Mouse (Mus musculus) kidney, postnatal 0 days (tissue): ENCODE measurements around the gene Stoml2. TPM values are rescaled to one million over a fixed set of nuclear protein-coding genes. Genes with fewer than 3 reads are reported as not detected.

Experiments
- ATAC-seq: fragments of 200-750 bp; cut with Nextera tagmentation; replicated peaks from 2 replicates; pipeline ENCODE4 v1.8.0; 2017; ENCODE audit warnings: low read depth, moderate number of reproducible peaks, moderate TSS enrichment, moderate library complexity; ENCODE audit not compliant: low FRiP score
- DNase-seq: peaks from one replicate; pipeline ENCODE4 v3.0.0-alpha.2; 2016; ENCODE audit warnings: low spot score
- H3K27ac ChIP-seq: fragments of 300-500 bp; sonication (generic); 2 replicates; pipeline ENCODE4 v1.5.1; 2014; ENCODE audit warnings: mild to moderate bottlenecking
- H3K27me3 ChIP-seq: fragments of 300-500 bp; sonication (generic); 2 replicates; pipeline ENCODE4 v1.6.1; 2014; ENCODE audit warnings: low read length, mixed read lengths; ENCODE audit not compliant: insufficient read depth
- H3K36me3 ChIP-seq: fragments of 300-500 bp; sonication (generic); 2 replicates; pipeline ENCODE4 v1.6.1; 2014; ENCODE audit warnings: low read length, mixed read lengths; ENCODE audit not compliant: insufficient read depth
- H3K4me1 ChIP-seq: fragments of 300-500 bp; sonication (generic); replicated peaks from 2 replicates; pipeline ENCODE4 v1.6.1; 2014; ENCODE audit warnings: antibody characterized with exemption, low read length, mixed read lengths; ENCODE audit not compliant: insufficient read depth
- H3K4me2 ChIP-seq: fragments of 300-500 bp; sonication (generic); 2 replicates; pipeline ENCODE4 v1.6.1; 2014; ENCODE audit warnings: mild to moderate bottlenecking, low read length, moderate library complexity, mixed read lengths
- H3K4me3 ChIP-seq: fragments of 300-500 bp; sonication (generic); replicated peaks from 2 replicates; pipeline ENCODE4 v1.5.1; 2014; ENCODE audit warnings: low read depth, low read length
- H3K9ac ChIP-seq: fragments of 300-500 bp; sonication (generic); 2 replicates; pipeline ENCODE4 v1.6.1; 2014; ENCODE audit warnings: low read depth, low read length
- H3K9me3 ChIP-seq: fragments of 300-500 bp; sonication (generic); replicated peaks from 2 replicates; pipeline ENCODE4 v1.6.1; 2016; ENCODE audit warnings: low read length, inconsistent platforms, mixed read lengths
- CTCF ChIP-seq: IDR thresholded peaks from 2 replicates; pipeline ENCODE4 v1.5.1; 2016; ENCODE audit warnings: antibody characterized with exemption, low read depth, mild to moderate bottlenecking, moderate library complexity
- WGBS: fragments of 180-500 bp; shearing (Covaris S2); extraction: QIAGEN DNeasy Blood & Tissue Kit; methylation state at CpG from one replicate; pipeline ENCODE4 v1.1.7; 2014; 5-methylcytosine and 5-hydroxymethylcytosine counted together
- polyA plus RNA-seq: library from polyadenylated mRNA; unstranded; fragments of >200 nt; fragmentation: Nextera tagmentation; extraction: Ambion mirVana; gene quantifications from 2 replicates; pipeline ENCODE4 v1.2.1, GENCODE M21; 2015

Gene Stoml2
- polyA plus RNA-seq, 1 experiment from 2014 or later, result 253 TPM

DNA sequence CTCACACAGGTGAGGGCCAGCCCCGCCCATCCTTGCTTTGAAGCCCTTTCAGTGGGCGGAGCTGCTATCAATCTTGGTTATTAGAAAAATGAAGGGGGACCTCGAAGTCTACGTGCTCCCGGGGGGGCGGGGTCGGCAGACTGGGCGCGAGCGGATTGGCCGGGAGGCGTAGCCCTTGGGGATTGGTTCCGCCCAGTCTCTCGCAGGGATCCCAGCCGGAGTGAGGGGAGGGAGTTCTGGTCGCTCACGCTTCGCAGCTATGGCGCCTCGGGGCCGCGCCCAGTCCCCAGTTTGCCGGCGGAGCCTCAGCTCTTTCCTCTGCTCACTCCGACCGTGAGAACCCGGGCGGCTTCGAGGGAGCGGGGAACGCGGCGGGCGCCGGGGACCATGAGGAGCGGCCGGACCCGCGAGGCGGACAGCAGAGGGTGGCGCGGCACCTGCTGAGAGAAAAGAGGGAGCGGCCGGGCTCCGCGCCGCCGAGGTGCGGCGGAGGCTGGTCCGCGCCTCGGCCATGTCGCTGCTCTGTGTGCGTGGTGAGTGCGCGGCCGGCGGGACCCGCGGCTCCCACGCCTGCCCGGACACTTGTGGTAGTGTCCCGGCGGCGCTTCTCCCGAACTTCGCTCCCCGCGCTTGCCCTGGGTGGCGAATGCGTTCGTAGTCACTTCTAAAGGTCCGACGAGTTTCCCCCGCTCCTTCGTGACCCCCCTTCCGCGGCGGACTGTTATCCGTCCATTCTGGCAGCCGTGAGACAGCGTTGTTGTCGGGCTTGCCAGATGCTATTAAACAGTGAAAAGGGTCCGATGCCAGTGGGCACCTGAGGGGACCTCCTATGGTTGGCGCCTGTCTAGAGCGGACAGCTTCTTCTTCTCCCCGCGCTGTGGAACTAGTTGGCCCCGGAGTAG lies 27.5 kb upstream of the Stoml2 start, which contains the start of gene Unc13b:
Unc13b (plus strand) TSS at position 201 of the 902 bp plus-strand sequence.
- H3K4me3 ChIP-seq, result peak within 1 kb of the TSS; percentile 82
- H3K36me3 ChIP-seq, result no peaks in the 10 kb centered on the region
- H3K9ac ChIP-seq, result peak within 1 kb of the TSS; percentile 80
- H3K4me1 ChIP-seq, result peaks cover 4% of the 10 kb centered on the region; the same call in 1 of the 2 replicates
- H3K9me3 ChIP-seq, result no peaks in the 10 kb centered on the region
- TF ChIP-seq CTCF, result no peak
- H3K4me2 ChIP-seq, result peak within 1 kb of the TSS; percentile 90
- no peaks in the 10 kb centered on the region for H3K27me3 ChIP-seq
- peak; percentile 94 for ATAC-seq
- WGBS, result 1% methylated on average over 85 of the region's 90 CpGs
- peak within 1 kb of the TSS; percentile 85 for H3K27ac ChIP-seq
- peak; percentile 97 for DNase-seq

DNA sequence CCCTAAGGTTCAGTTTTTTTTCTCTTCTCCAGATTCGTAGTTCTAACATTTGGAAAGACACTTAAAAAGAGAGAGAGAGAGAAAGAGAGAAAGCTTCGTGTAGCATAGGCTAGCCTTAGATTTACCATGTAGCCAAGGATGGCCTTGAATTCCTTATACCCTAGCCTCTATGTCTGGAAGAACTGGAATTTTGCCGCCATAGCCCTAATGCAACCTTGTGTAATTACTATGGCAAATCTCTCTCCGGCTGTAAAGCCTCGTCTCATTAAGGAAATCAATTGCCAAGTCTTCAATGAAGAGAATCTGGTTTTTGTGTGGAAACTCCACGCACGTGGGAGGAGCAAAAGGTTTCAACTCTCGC lies 26.9 kb upstream of the Stoml2 start:
- Histone ChIP-seq H3K4me2 (peak overlapping the region; percentile 90), H3K4me3 (peak overlapping the region; percentile 82), H3K9ac (peak overlapping the region; percentile 80; the same call in 1 of the 2 replicates), H3K36me3 (no peaks in the 10 kb centered on the region), H3K27ac (no peak overlapping the region), H3K9me3 (no peaks in the 10 kb centered on the region), H3K4me1 (peaks cover 4% of the 10 kb centered on the region; the same call in 1 of the 2 replicates), H3K27me3 (no peaks in the 10 kb centered on the region)
- no peak for DNase-seq
- 21% methylated on average over 8 of the region's 8 CpGs for WGBS
- no peak for TF ChIP-seq CTCF
- ATAC-seq, result no peak

DNA sequence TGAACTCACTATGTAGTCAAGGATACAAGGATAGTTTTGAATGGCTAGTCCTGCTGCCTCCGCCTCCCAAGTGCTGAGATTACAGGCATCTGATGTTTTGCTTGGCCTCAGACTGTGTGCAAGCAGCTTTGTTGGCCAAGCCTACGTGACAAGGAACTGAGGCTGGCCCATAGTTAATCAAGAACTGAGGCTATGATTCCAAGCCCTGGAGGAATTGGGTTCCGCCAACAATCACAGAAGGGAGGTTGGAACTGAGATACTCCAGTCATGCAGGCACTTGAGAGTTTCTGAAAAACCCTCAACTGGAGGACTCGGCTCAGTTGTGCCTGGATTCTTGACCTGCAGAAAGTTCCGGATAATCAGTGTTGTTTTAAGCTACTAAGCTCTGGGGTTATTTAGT lies 26.1 kb upstream of the Stoml2 start:
- peaks cover 4% of the 10 kb centered on the region; the same call in 1 of the 2 replicates for H3K4me1 ChIP-seq
- H3K27me3 ChIP-seq, result no peaks in the 10 kb centered on the region
- no peaks in the 10 kb centered on the region for H3K9me3 ChIP-seq
- ATAC-seq, result no peak
- H3K36me3 ChIP-seq, result no peaks in the 10 kb centered on the region
- WGBS, result 87% methylated on average over 5 of the region's 5 CpGs
- no peak for TF ChIP-seq CTCF
- no peak overlapping the region for H3K4me2 ChIP-seq
- H3K9ac ChIP-seq, result no peak overlapping the region
- no peak overlapping the region for H3K27ac ChIP-seq
- no peak for DNase-seq
- no peak overlapping the region for H3K4me3 ChIP-seq

DNA sequence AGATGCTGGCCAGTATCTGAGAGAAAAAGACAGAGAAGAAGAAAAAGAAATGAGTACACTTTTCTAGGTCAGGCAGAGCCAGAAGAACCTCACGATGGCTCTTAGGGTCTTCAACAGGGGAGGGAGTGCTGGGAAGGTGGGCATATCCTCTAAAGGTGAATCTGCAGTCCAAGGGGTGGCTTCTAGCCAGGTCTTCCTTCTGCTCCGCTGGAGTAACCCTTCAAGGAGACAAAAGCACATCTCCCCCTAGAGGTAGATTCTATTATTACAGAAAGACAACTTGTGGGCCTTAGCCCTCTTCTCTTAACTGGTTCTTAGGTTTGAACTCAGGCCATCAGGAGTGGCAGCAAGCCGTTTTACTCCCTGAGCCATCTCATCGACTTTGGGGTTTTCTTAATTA lies 21.1 kb upstream of the Stoml2 start:
- ATAC-seq, result no peak
- Histone ChIP-seq H3K9ac (no peak overlapping the region), H3K4me1 (no peaks in the 10 kb centered on the region), H3K27me3 (no peaks in the 10 kb centered on the region), H3K36me3 (no peaks in the 10 kb centered on the region), H3K27ac (no peak overlapping the region), H3K9me3 (no peaks in the 10 kb centered on the region), H3K4me2 (no peak overlapping the region), H3K4me3 (no peak overlapping the region)
- peak; percentile 83 for DNase-seq
- 11% methylated on average over 4 of the region's 4 CpGs for WGBS
- peak; percentile 73 for TF ChIP-seq CTCF

DNA sequence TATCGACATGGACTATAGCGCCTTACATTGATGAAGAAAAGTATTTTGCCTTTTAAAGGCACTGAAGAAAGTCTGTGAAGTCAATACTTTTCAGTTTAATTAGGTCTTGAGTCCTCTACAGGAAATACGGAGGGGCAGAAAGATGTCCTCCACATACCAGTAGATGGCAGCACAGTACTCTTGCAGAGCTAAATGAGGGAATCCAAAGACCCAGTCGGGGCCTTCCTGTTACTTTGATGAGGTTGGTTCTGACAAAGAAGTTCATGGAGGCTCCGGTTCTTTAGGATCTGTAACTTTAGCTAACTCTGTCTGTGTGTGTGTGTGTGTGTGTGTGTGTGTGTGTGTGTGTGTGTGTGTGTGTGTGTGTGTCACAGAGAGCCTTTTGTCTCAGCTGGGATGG lies 15.7 kb upstream of the Stoml2 start:
- H3K27ac ChIP-seq, result no peak overlapping the region
- WGBS, result 4% methylated on average over 5 of the region's 5 CpGs
- no peak overlapping the region for H3K9ac ChIP-seq
- no peaks in the 10 kb centered on the region for H3K9me3 ChIP-seq
- no peaks in the 10 kb centered on the region for H3K36me3 ChIP-seq
- peak; percentile 96 for TF ChIP-seq CTCF
- DNase-seq (peak; percentile 97), ATAC-seq (no peak)
- H3K4me3 ChIP-seq, result no peak overlapping the region
- no peaks in the 10 kb centered on the region for H3K27me3 ChIP-seq
- H3K4me2 ChIP-seq, result peak overlapping the region; percentile 13
- peaks cover 17% of the 10 kb centered on the region for H3K4me1 ChIP-seq

DNA sequence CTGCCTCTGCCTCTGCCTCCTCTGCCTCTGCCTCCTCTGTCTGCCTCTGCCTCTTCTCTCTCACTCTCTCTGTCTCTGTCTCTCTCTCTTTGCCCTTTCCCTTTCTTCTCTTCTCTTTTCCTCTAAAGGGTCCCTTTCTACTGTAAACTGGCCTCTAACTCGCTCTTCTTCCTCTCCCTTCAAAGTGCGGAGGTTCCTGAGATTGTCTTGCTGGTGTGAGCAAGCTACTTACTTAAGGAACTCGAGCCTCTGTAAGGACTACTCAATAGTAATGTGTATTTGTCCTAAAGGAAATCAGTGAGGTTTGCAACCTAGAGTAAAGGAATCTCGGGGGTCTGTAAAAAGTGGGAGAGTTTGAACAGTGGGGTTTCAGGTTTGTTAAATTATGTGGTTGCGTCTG lies 15.1 kb upstream of the Stoml2 start:
- Histone ChIP-seq H3K9ac (no peak overlapping the region), H3K9me3 (no peaks in the 10 kb centered on the region), H3K36me3 (no peaks in the 10 kb centered on the region), H3K4me2 (0 out of 2 replicates have a peak overlapping the region, but pooled peaks have one; percentile 13), H3K4me1 (peaks cover 17% of the 10 kb centered on the region), H3K27me3 (no peaks in the 10 kb centered on the region), H3K27ac (no peak overlapping the region), H3K4me3 (no peak overlapping the region)
- DNase-seq (no peak), ATAC-seq (no peak)
- WGBS, result 56% methylated on average over 5 of the region's 5 CpGs
- no peak for TF ChIP-seq CTCF
